Comparison of ENCODE assay signal across 9 mouse cellular contexts in the genomic region with DNA sequence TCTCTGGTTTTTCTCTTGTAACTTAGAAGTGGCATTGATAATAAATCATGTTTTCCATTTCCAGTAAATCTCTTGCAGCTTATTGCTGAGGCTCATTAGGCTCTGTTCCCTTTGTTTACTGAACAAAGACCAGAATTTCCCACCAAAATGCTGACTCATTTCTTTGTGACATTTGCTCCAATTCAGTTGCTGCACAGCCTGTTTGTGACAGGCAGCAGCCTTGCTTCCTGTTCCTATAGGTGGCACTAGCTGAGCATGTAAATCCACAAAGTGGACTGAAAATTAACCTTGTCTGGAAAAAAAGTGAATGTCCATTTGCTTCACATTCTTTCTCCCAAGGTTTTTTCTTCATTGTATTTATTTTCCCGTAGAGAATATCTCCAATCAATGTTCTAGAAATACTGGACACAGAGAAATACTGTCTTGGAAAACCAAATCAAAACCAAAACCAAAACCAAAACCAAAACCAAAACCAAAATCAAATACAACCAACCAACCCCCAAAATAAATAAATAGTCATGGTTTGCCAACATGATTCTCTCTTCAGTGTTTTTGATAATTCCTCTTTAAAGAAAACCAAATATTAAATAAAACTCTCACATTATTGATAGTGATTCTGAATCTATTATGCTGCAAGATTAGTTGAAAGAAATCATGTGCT. TPM values are rescaled to one million over a fixed set of nuclear protein-coding genes. Genes with fewer than 3 reads are reported as not detected.
DNase-seq lines count a peak whose midpoint lies in the region; ATAC-seq and TF ChIP-seq lines count a peak whose summit lies in the region.
"Had no signal": no experiment of that assay in that cellular context is flagged by ENCODE, and none has a peak within 500 bp of the region (broad histone marks: within the 10 kb centered on the region; RNA-seq: fewer than 3 reads in every experiment).

No protein-coding gene starts in this region.

- no peak for ATAC-seq in embryonic facial prominence, embryonic 11.5 days (replicated peaks; ENCODE audit: insufficient number of reproducible peaks, low FRiP score, low TSS enrichment, low read depth)
- peak; percentile 56; the same call in 1 of the 2 replicates for ATAC-seq in midbrain, embryonic 13.5 days
- ATAC-seq in forebrain, postnatal 0 days: peak; percentile 77
- peak; percentile 25; the same call in 1 of the 2 replicates for ATAC-seq in liver, embryonic 14.5 days (ENCODE audit: insufficient read depth)

- H3K36me3 ChIP-seq in embryonic facial prominence, embryonic 11.5 days (replicated peaks; ENCODE audit: control insufficient read depth, insufficient read depth, low read depth, low read length): no peaks in the 10 kb centered on the region
- H3K36me3 ChIP-seq in embryonic facial prominence, embryonic 10.5 days (replicated peaks): no peaks in the 10 kb centered on the region
- no peaks in the 10 kb centered on the region for H3K36me3 ChIP-seq in midbrain, embryonic 13.5 days
- H3K36me3 ChIP-seq in midbrain, embryonic 10.5 days: no peaks in the 10 kb centered on the region
- no peaks in the 10 kb centered on the region for H3K36me3 ChIP-seq in forebrain, postnatal 0 days (ENCODE audit: insufficient read depth)
- H3K36me3 ChIP-seq in liver, embryonic 14.5 days (replicated peaks; ENCODE audit: control insufficient read depth, insufficient read depth, low read depth): no peaks in the 10 kb centered on the region
- no peaks in the 10 kb centered on the region for H3K36me3 ChIP-seq in limb, embryonic 10.5 days

- H3K4me3 ChIP-seq in embryonic facial prominence, embryonic 11.5 days (ENCODE audit: low read depth, low read length): no peak overlapping the region
- H3K4me3 ChIP-seq in embryonic facial prominence, embryonic 10.5 days: no peak overlapping the region
- H3K4me3 ChIP-seq in midbrain, embryonic 13.5 days (replicated peaks): no peak overlapping the region
- H3K4me3 ChIP-seq in midbrain, embryonic 10.5 days: no peak overlapping the region
- H3K4me3 ChIP-seq in forebrain, postnatal 0 days (ENCODE audit: low read depth, low read length): no peak overlapping the region
- H3K4me3 ChIP-seq in liver, embryonic 14.5 days (ENCODE audit: insufficient read depth in 1 of 2, low read depth in 2 of 2, low read length in 2 of 2): no peak overlapping the region
- H3K4me3 ChIP-seq in limb, embryonic 10.5 days: no peak overlapping the region

- 79% methylated on average over 1 of the region's 1 CpGs for WGBS in embryonic facial prominence, embryonic 11.5 days
- 80% methylated on average over 1 of the region's 1 CpGs for WGBS in embryonic facial prominence, embryonic 10.5 days
- WGBS in midbrain, embryonic 13.5 days: 69% methylated on average over 1 of the region's 1 CpGs
- 71% methylated on average over 1 of the region's 1 CpGs for WGBS in midbrain, embryonic 10.5 days
- WGBS in forebrain, postnatal 0 days: 50% methylated on average over 1 of the region's 1 CpGs
- WGBS in liver, embryonic 14.5 days (ENCODE audit: insufficient replicate concordance): 52% methylated on average over 1 of the region's 1 CpGs
- WGBS in limb, embryonic 10.5 days: 85% methylated on average over 1 of the region's 1 CpGs

- no peaks in the 10 kb centered on the region for H3K27me3 ChIP-seq in embryonic facial prominence, embryonic 11.5 days (ENCODE audit: control insufficient read depth, insufficient read depth, low read length)
- H3K27me3 ChIP-seq in embryonic facial prominence, embryonic 10.5 days (replicated peaks; ENCODE audit: low read depth, poor library complexity, severe bottlenecking): no peaks in the 10 kb centered on the region
- no peaks in the 10 kb centered on the region for H3K27me3 ChIP-seq in midbrain, embryonic 13.5 days
- no peaks in the 10 kb centered on the region for H3K27me3 ChIP-seq in midbrain, embryonic 10.5 days (ENCODE audit: low read depth, poor library complexity, severe bottlenecking)
- H3K27me3 ChIP-seq in forebrain, postnatal 0 days (ENCODE audit: insufficient read depth, low read length): no peaks in the 10 kb centered on the region
- no peaks in the 10 kb centered on the region for H3K27me3 ChIP-seq in liver, embryonic 14.5 days (ENCODE audit: control insufficient read depth, insufficient read depth, low read length)
- no peaks in the 10 kb centered on the region for H3K27me3 ChIP-seq in limb, embryonic 10.5 days (ENCODE audit: low read depth, poor library complexity, severe bottlenecking)

- DNase-seq in embryonic facial prominence, embryonic 11.5 days (ENCODE audit: low spot score): peak; percentile 36
- no peak for DNase-seq in embryonic facial prominence, embryonic 10.5 days (ENCODE audit: low spot score)
- no peak for DNase-seq in midbrain, embryonic 10.5 days (ENCODE audit: low spot score)
- peak; percentile 33 for DNase-seq in ZHBTc4 (ENCODE audit: low read depth, low spot score)
- DNase-seq in forebrain, postnatal 0 days: peak; percentile 66
- DNase-seq in liver, embryonic 14.5 days (ENCODE audit: low read depth in 3 of 3, low spot score in 3 of 3): peak; percentile 37 to 68 (median 42)
- DNase-seq in limb, embryonic 10.5 days (ENCODE audit: low spot score): no peak

- H3K9me3 ChIP-seq in embryonic facial prominence, embryonic 11.5 days (replicated peaks; ENCODE audit: control insufficient read depth, low read length): no peaks in the 10 kb centered on the region
- H3K9me3 ChIP-seq in embryonic facial prominence, embryonic 10.5 days: no peaks in the 10 kb centered on the region
- no peaks in the 10 kb centered on the region for H3K9me3 ChIP-seq in midbrain, embryonic 13.5 days
- H3K9me3 ChIP-seq in midbrain, embryonic 10.5 days (replicated peaks): no peaks in the 10 kb centered on the region
- no peaks in the 10 kb centered on the region for H3K9me3 ChIP-seq in forebrain, postnatal 0 days (ENCODE audit: low read length)
- no peaks in the 10 kb centered on the region for H3K9me3 ChIP-seq in liver, embryonic 14.5 days (ENCODE audit: control insufficient read depth, low read length)
- H3K9me3 ChIP-seq in limb, embryonic 10.5 days (replicated peaks): no peaks in the 10 kb centered on the region

- no peak for TF ChIP-seq EP300 in liver, embryonic 14.5 days (IDR thresholded peaks at IDR 0.05; ENCODE audit: low read depth)

- no peaks in the 10 kb centered on the region for H3K4me1 ChIP-seq in embryonic facial prominence, embryonic 11.5 days (ENCODE audit: control insufficient read depth, insufficient read depth, low read length)
- no peaks in the 10 kb centered on the region for H3K4me1 ChIP-seq in embryonic facial prominence, embryonic 10.5 days
- H3K4me1 ChIP-seq in midbrain, embryonic 13.5 days (replicated peaks): no peaks in the 10 kb centered on the region
- no peaks in the 10 kb centered on the region for H3K4me1 ChIP-seq in midbrain, embryonic 10.5 days
- no peaks in the 10 kb centered on the region for H3K4me1 ChIP-seq in forebrain, postnatal 0 days (ENCODE audit: insufficient read depth)
- peaks cover 29 to 32% of the 10 kb centered on the region in 2 experiments for H3K4me1 ChIP-seq in liver, embryonic 14.5 days (replicated peaks; ENCODE audit: control insufficient read depth in 2 of 2, insufficient read depth in 2 of 2, low read length in 1 of 2)
- no peaks in the 10 kb centered on the region for H3K4me1 ChIP-seq in limb, embryonic 10.5 days

- H3K27ac ChIP-seq in embryonic facial prominence, embryonic 11.5 days (replicated peaks; ENCODE audit: low read depth, low read length): no peak overlapping the region
- H3K27ac ChIP-seq in embryonic facial prominence, embryonic 10.5 days (replicated peaks): no peak overlapping the region
- no peak overlapping the region for H3K27ac ChIP-seq in midbrain, embryonic 13.5 days
- no peak overlapping the region for H3K27ac ChIP-seq in midbrain, embryonic 10.5 days (replicated peaks)
- H3K27ac ChIP-seq in forebrain, postnatal 0 days (ENCODE audit: low read depth, low read length): no peak overlapping the region
- H3K27ac ChIP-seq in liver, embryonic 14.5 days: peak overlapping the region; percentile 87
- no peak overlapping the region for H3K27ac ChIP-seq in limb, embryonic 10.5 days

- H3K4me2 ChIP-seq in embryonic facial prominence, embryonic 11.5 days (ENCODE audit: low read depth, low read length): no peak overlapping the region
- no peak overlapping the region for H3K4me2 ChIP-seq in midbrain, embryonic 13.5 days (replicated peaks)
- H3K4me2 ChIP-seq in forebrain, postnatal 0 days (ENCODE audit: low read depth): no peak overlapping the region
- no peak overlapping the region; the same call in 1 of the 2 replicates for H3K4me2 ChIP-seq in liver, embryonic 14.5 days (ENCODE audit: low read depth)

- peak; percentile 70 for TF ChIP-seq CTCF in forebrain, postnatal 0 days (IDR thresholded peaks at IDR 0.05; ENCODE audit: low read depth)
- peak; percentile 72 for TF ChIP-seq CTCF in liver, embryonic 14.5 days (IDR thresholded peaks at IDR 0.05; ENCODE audit: low read depth)

- H3K9ac ChIP-seq in embryonic facial prominence, embryonic 11.5 days (replicated peaks; ENCODE audit: low read length): no peak overlapping the region
- no peak overlapping the region for H3K9ac ChIP-seq in midbrain, embryonic 13.5 days (replicated peaks)
- no peak overlapping the region for H3K9ac ChIP-seq in forebrain, postnatal 0 days
- H3K9ac ChIP-seq in liver, embryonic 14.5 days (replicated peaks): no peak overlapping the region

RNA-seq across cellular contexts. Expression of a gene that starts 30.3 kb away (rescaled TPM):
- polyA plus RNA-seq in embryonic facial prominence, embryonic 11.5 days (2014; fragmentation: Nextera tagmentation; extraction: Ambion mirVana): 214 and 216 TPM in 2 replicates
- polyA plus RNA-seq in embryonic facial prominence, embryonic 10.5 days (2016; fragmentation: Nextera tagmentation; extraction: Ambion mirVana): 202 and 213 TPM in 2 replicates
- polyA plus RNA-seq in midbrain, embryonic 13.5 days (2015; fragmentation: Nextera tagmentation; extraction: Ambion mirVana): 179 and 188 TPM in 2 replicates
- 211 and 219 TPM in 2 replicates for polyA plus RNA-seq in midbrain, embryonic 10.5 days (2016; fragmentation: Nextera tagmentation; extraction: Ambion mirVana)
- 70.2 and 85.8 TPM in 2 replicates for total RNA-seq in forebrain, postnatal 0 days (2014; rRNA removed)
- 148 and 187 TPM in 2 replicates for polyA plus RNA-seq in forebrain, postnatal 0 days (2015; fragmentation: Nextera tagmentation; extraction: Ambion mirVana)
- polyA plus RNA-seq in liver, embryonic 14.5 days (2012; rRNA removed): 64.5 and 88.4 TPM in 2 replicates
- 231 and 243 TPM in 2 replicates for polyA plus RNA-seq in liver, embryonic 14.5 days (2014; fragmentation: Nextera tagmentation; extraction: Ambion mirVana)
- 182 TPM in 2 replicates for polyA plus RNA-seq in limb, embryonic 10.5 days (2016; fragmentation: Nextera tagmentation; extraction: Ambion mirVana)

RNA-seq across cellular contexts. Expression of a gene that starts 51.6 kb away (rescaled TPM):
- 0.39 and 0.42 TPM in 2 replicates for polyA plus RNA-seq in embryonic facial prominence, embryonic 11.5 days (2014; fragmentation: Nextera tagmentation; extraction: Ambion mirVana)
- 0.49 TPM in 1 of 2 replicates, not detected in the other for polyA plus RNA-seq in embryonic facial prominence, embryonic 10.5 days (2016; fragmentation: Nextera tagmentation; extraction: Ambion mirVana)
- not detected in 2 replicates for polyA plus RNA-seq in midbrain, embryonic 13.5 days (2015; fragmentation: Nextera tagmentation; extraction: Ambion mirVana)
- polyA plus RNA-seq in midbrain, embryonic 10.5 days (2016; fragmentation: Nextera tagmentation; extraction: Ambion mirVana): not detected in 2 replicates
- total RNA-seq in forebrain, postnatal 0 days (2014; rRNA removed): 1.2 TPM in 1 of 2 replicates, not detected in the other
- polyA plus RNA-seq in forebrain, postnatal 0 days (2015; fragmentation: Nextera tagmentation; extraction: Ambion mirVana): 0.28 and 1.4 TPM in 2 replicates
- polyA plus RNA-seq in liver, embryonic 14.5 days (2012; rRNA removed): 0.35 and 0.54 TPM in 2 replicates
- not detected in 2 replicates for polyA plus RNA-seq in liver, embryonic 14.5 days (2014; fragmentation: Nextera tagmentation; extraction: Ambion mirVana)
- polyA plus RNA-seq in limb, embryonic 10.5 days (2016; fragmentation: Nextera tagmentation; extraction: Ambion mirVana): 2.7 and 3.5 TPM in 2 replicates
- polyA plus RNA-seq: neural tube, embryonic 11.5 days had no signal

Comparison
In these comparisons a context has a peak if more than half of its experiments do, and no peak if none do; other contexts are left out.
1. DNase-seq: peak in embryonic facial prominence, embryonic 11.5 days (single experiment), ZHBTc4 (single experiment), forebrain, postnatal 0 days (single experiment) and liver, embryonic 14.5 days (3 of 3); none in embryonic facial prominence, embryonic 10.5 days (single experiment), midbrain, embryonic 10.5 days (single experiment) and limb, embryonic 10.5 days (single experiment).